Mouse (Mus musculus) lung, postnatal 0 days (tissue): Measurements from ENCODE around the gene Gmds.

ENCODE experiments used
- CTCF ChIP-seq: IDR thresholded peaks from 2 replicates; pipeline ENCODE4 v1.5.1; 2016; ENCODE audit warnings: antibody characterized with exemption, mild to moderate bottlenecking
- EP300 ChIP-seq: IDR thresholded peaks from 2 replicates; pipeline ENCODE4 v1.6.1; 2016; ENCODE audit warnings: antibody characterized with exemption, mild to moderate bottlenecking, control low read depth

DNA sequence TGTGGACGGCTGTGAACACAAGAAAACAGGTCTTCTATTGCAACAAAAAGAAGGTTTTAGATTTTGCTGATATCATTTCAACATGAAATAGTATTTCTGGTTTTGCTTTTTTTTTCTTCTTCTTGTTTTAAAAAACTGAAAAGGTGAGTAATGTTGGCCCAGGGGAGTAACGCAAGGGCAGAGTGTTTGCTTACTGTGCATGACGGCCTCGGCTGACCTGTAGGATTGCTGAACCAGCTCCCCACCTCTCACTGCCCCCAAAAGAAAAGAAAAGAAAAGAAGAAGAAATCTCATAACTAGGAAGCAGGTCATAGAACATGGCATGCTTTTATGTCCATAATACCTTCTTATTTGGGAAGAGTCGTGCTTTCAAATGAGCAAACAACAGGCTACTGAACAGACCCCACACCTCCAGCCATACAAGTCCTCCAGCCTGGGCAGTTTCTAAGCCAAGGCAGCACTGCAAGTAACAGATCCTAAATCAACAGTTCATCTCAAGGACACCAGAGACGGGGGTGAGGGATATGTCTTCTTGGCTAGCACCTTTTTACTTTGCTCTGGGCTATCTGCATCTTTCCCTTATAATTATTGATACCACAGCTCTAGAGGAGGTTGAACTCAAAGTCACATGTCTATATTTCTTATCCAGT is 303.6 kb downstream of the Gmds start:
- no peak for TF ChIP-seq CTCF
- TF ChIP-seq EP300: no peak
